Mouse (Mus musculus): ENCODE results near the gene Clec2l. TPM values are rescaled to one million over a fixed set of nuclear protein-coding genes. Genes with fewer than 3 reads are reported as not detected.

Gene Clec2l
- polyA plus RNA-seq, 1 experiment from 2014 or later = 0.95 TPM

GRCm38 (mm10) chr6:38715881-38716280 is 53.0 kb downstream of the Clec2l start:
- DNase-seq (ENCODE audit: low spot score) (no peak), ATAC-seq (replicated peaks; ENCODE audit: low FRiP score) (no peak)
- Histone ChIP-seq H3K27me3 (ENCODE audit: control insufficient read depth, insufficient read depth, low read length) (no peaks in the 10 kb centered on the region), H3K9me3 (ENCODE audit: control insufficient read depth, low read length) (no peaks in the 10 kb centered on the region), H3K36me3 (ENCODE audit: control insufficient read depth, insufficient read depth, low read length) (peaks cover 34% of the 10 kb centered on the region), H3K4me3 (ENCODE audit: low read depth, low read length) (no peak overlapping the region), H3K4me1 (replicated peaks; ENCODE audit: control insufficient read depth, insufficient read depth, low read length) (no peaks in the 10 kb centered on the region), H3K4me2 (ENCODE audit: low read depth, low read length, severe bottlenecking) (no peak overlapping the region), H3K9ac (ENCODE audit: low read length) (no peak overlapping the region), H3K27ac (ENCODE audit: low read depth, low read length) (no peak overlapping the region)
- WGBS = 94% methylated on average over 16 of the region's 16 CpGs

GRCm38 (mm10) chr6:38718625-38719024 is 55.8 kb downstream of the Clec2l start:
- Histone ChIP-seq H3K27ac (ENCODE audit: low read depth, low read length) (no peak overlapping the region), H3K4me3 (ENCODE audit: low read depth, low read length) (no peak overlapping the region), H3K4me1 (replicated peaks; ENCODE audit: control insufficient read depth, insufficient read depth, low read length) (no peaks in the 10 kb centered on the region), H3K36me3 (ENCODE audit: control insufficient read depth, insufficient read depth, low read length) (peaks cover 26% of the 10 kb centered on the region), H3K27me3 (ENCODE audit: control insufficient read depth, insufficient read depth, low read length) (no peaks in the 10 kb centered on the region), H3K4me2 (ENCODE audit: low read depth, low read length, severe bottlenecking) (no peak overlapping the region), H3K9ac (ENCODE audit: low read length) (no peak overlapping the region), H3K9me3 (ENCODE audit: control insufficient read depth, low read length) (no peaks in the 10 kb centered on the region)
- WGBS = 93% methylated on average over 7 of the region's 7 CpGs
- DNase-seq (ENCODE audit: low spot score) (no peak), ATAC-seq (replicated peaks; ENCODE audit: low FRiP score) (no peak)

- Histone ChIP-seq H3K27me3 (ENCODE audit: control insufficient read depth, insufficient read depth, low read length) (no peaks in the 10 kb centered on the region), H3K4me2 (ENCODE audit: low read depth, low read length, severe bottlenecking) (no peak overlapping the region), H3K4me1 (replicated peaks; ENCODE audit: control insufficient read depth, insufficient read depth, low read length) (no peaks in the 10 kb centered on the region), H3K4me3 (ENCODE audit: low read depth, low read length) (no peak overlapping the region), H3K9me3 (ENCODE audit: control insufficient read depth, low read length) (no peaks in the 10 kb centered on the region), H3K9ac (ENCODE audit: low read length) (no peak overlapping the region), H3K36me3 (ENCODE audit: control insufficient read depth, insufficient read depth, low read length) (peaks cover 26% of the 10 kb centered on the region), H3K27ac (ENCODE audit: low read depth, low read length) (no peak overlapping the region)
- ATAC-seq (replicated peaks; ENCODE audit: low FRiP score) (no peak), DNase-seq (ENCODE audit: low spot score) (no peak)
- WGBS = 60% methylated on average over 6 of the region's 6 CpGs
Measured at GRCm38 (mm10) chr6:38719229-38719628, 56.4 kb downstream of the Clec2l start.

DNA sequence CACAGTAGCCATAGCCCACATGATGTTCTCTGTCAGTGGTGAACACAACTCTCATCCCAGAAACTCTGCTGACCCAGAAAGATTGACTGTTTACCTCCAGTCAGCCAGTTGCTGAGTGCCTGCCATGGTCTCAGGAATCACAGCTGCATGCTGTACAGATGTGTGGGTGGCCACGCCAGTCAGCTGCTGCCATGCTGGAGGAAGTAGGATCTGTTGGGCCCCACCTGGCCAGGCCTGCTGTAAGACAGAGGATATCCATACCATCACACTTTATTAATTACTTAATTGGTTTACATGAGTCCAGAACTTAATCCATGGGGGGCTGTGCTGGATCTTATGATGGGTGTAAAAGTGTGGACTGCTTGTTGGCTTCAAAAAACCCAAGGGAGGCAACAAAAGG is 58.5 kb downstream of the Clec2l start:
- Histone ChIP-seq H3K27me3 (ENCODE audit: control insufficient read depth, insufficient read depth, low read length) (no peaks in the 10 kb centered on the region), H3K36me3 (ENCODE audit: control insufficient read depth, insufficient read depth, low read length) (peaks cover 19% of the 10 kb centered on the region), H3K4me3 (ENCODE audit: low read depth, low read length) (no peak overlapping the region), H3K4me2 (ENCODE audit: low read depth, low read length, severe bottlenecking) (no peak overlapping the region), H3K4me1 (replicated peaks; ENCODE audit: control insufficient read depth, insufficient read depth, low read length) (no peaks in the 10 kb centered on the region), H3K27ac (ENCODE audit: low read depth, low read length) (no peak overlapping the region), H3K9me3 (ENCODE audit: control insufficient read depth, low read length) (no peaks in the 10 kb centered on the region), H3K9ac (ENCODE audit: low read length) (no peak overlapping the region)
- 90% methylated on average over 1 of the region's 1 CpGs for WGBS
- ATAC-seq (replicated peaks; ENCODE audit: low FRiP score) = no peak
- no peak for DNase-seq (ENCODE audit: low spot score)

- no peak overlapping the region for H3K4me3 ChIP-seq (ENCODE audit: low read depth, low read length)
- no peaks in the 10 kb centered on the region for H3K4me1 ChIP-seq (replicated peaks; ENCODE audit: control insufficient read depth, insufficient read depth, low read length)
- H3K9me3 ChIP-seq (ENCODE audit: control insufficient read depth, low read length) = no peaks in the 10 kb centered on the region
- no peak overlapping the region for H3K4me2 ChIP-seq (ENCODE audit: low read depth, low read length, severe bottlenecking)
- H3K27me3 ChIP-seq (ENCODE audit: control insufficient read depth, insufficient read depth, low read length) = no peaks in the 10 kb centered on the region
- WGBS = 94% methylated on average over 3 of the region's 3 CpGs
- H3K9ac ChIP-seq (ENCODE audit: low read length) = no peak overlapping the region
- no peak for DNase-seq (ENCODE audit: low spot score)
- peaks cover 5% of the 10 kb centered on the region; the same call in 1 of the 2 replicates for H3K36me3 ChIP-seq (ENCODE audit: control insufficient read depth, insufficient read depth, low read length)
- H3K27ac ChIP-seq (ENCODE audit: low read depth, low read length) = no peak overlapping the region
- no peak for ATAC-seq (replicated peaks; ENCODE audit: low FRiP score)
Measured at GRCm38 (mm10) chr6:38725515-38725914, 62.6 kb downstream of the Clec2l start.

Other genes with a start within 250 kb of the Clec2l start
- 20.5 and 27.1 TPM in 2 replicates for gene Ubn2, start 229.1 kb upstream of the Clec2l start, polyA plus RNA-seq (2014; fragmentation: Nextera tagmentation; extraction: Ambion mirVana)
- gene Fmc1, start 129.6 kb upstream of the Clec2l start, polyA plus RNA-seq (2014; fragmentation: Nextera tagmentation; extraction: Ambion mirVana) = 107 and 110 TPM in 2 replicates
- gene Luc7l2, start 111.7 kb upstream of the Clec2l start, polyA plus RNA-seq (2014; fragmentation: Nextera tagmentation; extraction: Ambion mirVana) = 47.5 and 48.5 TPM in 2 replicates
- 0.15 TPM in 1 of 2 replicates, not detected in the other for gene Klrg2, start 25.8 kb upstream of the Clec2l start, polyA plus RNA-seq (2014; fragmentation: Nextera tagmentation; extraction: Ambion mirVana)
- 1.4 and 1.5 TPM in 2 replicates for gene Tbxas1, start 212.3 kb downstream of the Clec2l start, polyA plus RNA-seq (2014; fragmentation: Nextera tagmentation; extraction: Ambion mirVana)
- gene Hipk2, start 213.1 kb downstream of the Clec2l start, polyA plus RNA-seq (2014; fragmentation: Nextera tagmentation; extraction: Ambion mirVana) = 31.0 and 33.5 TPM in 2 replicates

All from forebrain, embryonic 11.5 days (tissue).